Comparison of ENCODE assay signal across 8 mouse cellular contexts in the genomic region with DNA sequence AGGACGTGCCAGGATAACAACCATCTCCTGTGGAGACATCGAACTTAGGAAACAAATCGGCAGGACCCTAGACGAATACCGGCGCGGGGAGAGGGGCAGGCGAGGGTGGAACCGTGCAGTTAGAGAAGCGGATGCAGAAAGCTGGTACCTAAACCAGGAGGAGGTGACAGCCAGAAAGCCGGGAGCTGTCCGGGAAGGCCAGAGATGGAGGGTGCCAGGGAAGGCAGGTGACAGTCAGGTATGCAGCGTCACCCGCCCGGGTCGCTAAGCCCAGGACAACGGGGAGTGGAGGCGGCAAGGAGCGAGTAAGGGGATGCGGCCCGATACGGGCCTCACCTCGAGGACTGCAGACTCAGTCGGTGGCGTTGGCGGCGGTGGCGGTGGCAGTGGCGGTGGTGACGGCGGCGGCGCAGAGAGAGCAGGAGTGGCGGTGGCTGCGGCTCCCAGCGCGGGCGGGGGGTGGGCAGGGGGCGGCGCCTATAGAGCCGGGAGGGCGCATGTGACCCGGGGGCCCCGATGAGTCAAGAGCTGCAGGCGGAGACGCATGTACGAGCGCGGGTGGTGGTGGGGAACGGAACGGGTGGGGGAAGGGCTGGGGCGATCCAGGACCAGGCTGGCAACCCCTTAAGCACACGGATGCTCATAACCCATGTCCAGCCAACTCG. TPM values are rescaled to one million over a fixed set of nuclear protein-coding genes. Genes with fewer than 3 reads are reported as not detected.
DNase-seq lines count a peak whose midpoint lies in the region; ATAC-seq and TF ChIP-seq lines count a peak whose summit lies in the region.

TSS of gene Eno2 (minus strand) at position 573 of the 665 bp plus-strand sequence.

- H3K27ac ChIP-seq in gastrocnemius, adult 2 months, result peak within 1 kb of the TSS; percentile 71
- no peak within 1 kb of the TSS for H3K27ac ChIP-seq in embryonic facial prominence, embryonic 12.5 days

- H3K36me3 ChIP-seq in embryonic facial prominence, embryonic 12.5 days, result no peaks in the 10 kb centered on the region

- WGBS in embryonic facial prominence, embryonic 12.5 days, result under 1% methylated on average over 54 of the region's 54 CpGs

- peak; percentile 61 for DNase-seq in gastrocnemius, adult 2 months
- no peak for DNase-seq in gastrocnemius, postnatal 36 days
- DNase-seq in adrenal gland, postnatal 10 days, result peak; percentile 72
- DNase-seq in heart, postnatal 14 days, result peak; percentile 46 to 56
- DNase-seq in left cerebral cortex, adult 11 months (ENCODE audit: low spot score), result peak; percentile 62
- peak; percentile 82 for DNase-seq in right cerebral cortex, postnatal 4 days

- peak; percentile 67 for ATAC-seq in embryonic facial prominence, embryonic 12.5 days (ENCODE audit: insufficient number of reproducible peaks, insufficient read depth, low FRiP score, low TSS enrichment)
- peak; percentile 72 for ATAC-seq in megakaryocyte, adult 5-6 weeks (ENCODE audit: poor library complexity, severe bottlenecking)

- H3K9me3 ChIP-seq in embryonic facial prominence, embryonic 12.5 days, result no peaks in the 10 kb centered on the region

- peaks cover 20% of the 10 kb centered on the region for H3K4me1 ChIP-seq in embryonic facial prominence, embryonic 12.5 days

- peaks cover 17% of the 10 kb centered on the region for H3K27me3 ChIP-seq in embryonic facial prominence, embryonic 12.5 days

- H3K4me2 ChIP-seq in embryonic facial prominence, embryonic 12.5 days (replicated peaks), result peak within 1 kb of the TSS; percentile 77

- intact Hi-C loops in gastrocnemius, adult 2 months (cut with DNase I), result loop anchor here (10.0 kb wide), 1 partner anchor 264 kb away; no protein-coding TSS in a partner anchor
- intact Hi-C loops in gastrocnemius, postnatal 36 days (cut with DNase I), result loop anchor here (10.0 kb wide), 1 partner anchor 264 kb away; no protein-coding TSS in a partner anchor
- intact Hi-C loops in heart, postnatal 14 days (cut with DNase I), result loop anchor here (10.0 kb wide), 1 partner anchor 284 kb away; no protein-coding TSS in a partner anchor

- peak within 1 kb of the TSS; percentile 78 for H3K4me3 ChIP-seq in gastrocnemius, adult 2 months
- peak within 1 kb of the TSS; percentile 46 for H3K4me3 ChIP-seq in embryonic facial prominence, embryonic 12.5 days

- H3K9ac ChIP-seq in embryonic facial prominence, embryonic 12.5 days, result peak within 1 kb of the TSS; percentile 56

- TF ChIP-seq CTCF in gastrocnemius, adult 2 months (IDR thresholded peaks at IDR 0.05), result no peak

RNA-seq across cellular contexts. Expression of gene Eno2, which starts in this region (rescaled TPM):
- 1 to 10 TPM; 1.2 to 2.0 TPM for total RNA-seq in gastrocnemius, adult 2 months (2021)
- total RNA-seq in gastrocnemius, postnatal 36 days (2021), result 1 to 10 TPM; 1.4 to 1.8 TPM
- total RNA-seq in adrenal gland, postnatal 10 days (2021), result 10 to 100 TPM; 13.0 to 21.0 TPM
- 9.7 and 10.2 TPM in 2 replicates for polyA plus RNA-seq in embryonic facial prominence, embryonic 12.5 days (2016; fragmentation: Nextera tagmentation; extraction: Ambion mirVana)
- total RNA-seq in heart, postnatal 14 days (2021), result 1 to 10 TPM; 2.6 to 4.0 TPM
- total RNA-seq in megakaryocyte, adult 5-6 weeks (2015), result not detected in 2 replicates
- not detected in 2 replicates for total RNA-seq in megakaryocyte, adult 5-6 weeks (2017)

Comparison
In these comparisons a context has a peak if more than half of its experiments do, and no peak if none do; other contexts are left out.
1. DNase-seq: peak in gastrocnemius, adult 2 months (single experiment), adrenal gland, postnatal 10 days (single experiment), heart, postnatal 14 days (2 of 2), left cerebral cortex, adult 11 months (single experiment) and right cerebral cortex, postnatal 4 days (single experiment); none in gastrocnemius, postnatal 36 days (0 of 2).
2. Peak in ATAC-seq in megakaryocyte, adult 5-6 weeks; RNA of the gene not detected or under 1 TPM.